Mouse (Mus musculus) embryonic facial prominence, embryonic 14.5 days (tissue): ENCODE results near the gene Szrd1. TPM values are rescaled to one million over a fixed set of nuclear protein-coding genes. Genes with fewer than 3 reads are reported as not detected.
A peak's percentile ranks its signal among the peaks of the same experiment; 100 is the strongest.

Experiments used
- ATAC-seq: fragments of 200-750 bp; cut with Nextera tagmentation; 2 replicates; pipeline ENCODE4 v1.8.0; 2017; ENCODE audit warnings: low read depth, moderate number of reproducible peaks, moderate TSS enrichment
- DNase-seq: peaks from one replicate; pipeline ENCODE4 v3.0.0-alpha.2; 2015; ENCODE audit warnings: low spot score
- H3K27ac ChIP-seq: fragments of 300-500 bp; sonication (generic); replicated peaks from 2 replicates; pipeline ENCODE4 v1.5.1; 2014; ENCODE audit warnings: low read depth, mild to moderate bottlenecking, low read length, moderate library complexity
- H3K27me3 ChIP-seq: fragments of 300-500 bp; sonication (generic); replicated peaks from 2 replicates; pipeline ENCODE4 v1.6.1; 2014; ENCODE audit warnings: low read length; ENCODE audit not compliant: control insufficient read depth, insufficient read depth
- H3K36me3 ChIP-seq: fragments of 300-500 bp; sonication (generic); 2 replicates; pipeline ENCODE4 v1.6.1; 2014; ENCODE audit warnings: low read length, mixed read lengths; ENCODE audit not compliant: control insufficient read depth, insufficient read depth
- H3K4me1 ChIP-seq: fragments of 300-500 bp; sonication (generic); 2 replicates; pipeline ENCODE4 v1.6.1; 2014; ENCODE audit warnings: antibody characterized with exemption, low read length; ENCODE audit not compliant: control insufficient read depth, insufficient read depth
- H3K4me2 ChIP-seq: fragments of 300-500 bp; sonication (generic); 2 replicates; pipeline ENCODE4 v1.6.1; 2014; ENCODE audit warnings: low read depth, mild to moderate bottlenecking, low read length, moderate library complexity, mixed read lengths
- H3K4me3 ChIP-seq: fragments of 300-500 bp; sonication (generic); 2 replicates; pipeline ENCODE4 v1.5.1; 2014; ENCODE audit warnings: low read depth, mild to moderate bottlenecking, low read length
- H3K9ac ChIP-seq: fragments of 300-500 bp; sonication (generic); 2 replicates; pipeline ENCODE4 v1.6.1; 2014; ENCODE audit warnings: low read depth, mild to moderate bottlenecking, low read length, moderate library complexity, mixed read lengths
- H3K9me3 ChIP-seq: fragments of 300-500 bp; sonication (generic); 2 replicates; pipeline ENCODE4 v1.6.1; 2016; ENCODE audit warnings: low read length; ENCODE audit not compliant: control insufficient read depth
- WGBS: fragments of 180-500 bp; shearing (Covaris S2); extraction: QIAGEN DNeasy Blood & Tissue Kit; methylation state at CpG from one replicate; pipeline ENCODE4 v1.1.7; 2014; 5-methylcytosine and 5-hydroxymethylcytosine counted together
- polyA plus RNA-seq: library from polyadenylated mRNA; unstranded; fragments of >200 nt; fragmentation: Nextera tagmentation; extraction: Ambion mirVana; gene quantifications from 2 replicates; pipeline ENCODE4 v1.2.1, GENCODE M21; 2014

Szrd1 gene
- polyA plus RNA-seq, 1 experiment from 2014 or later: 38.7 TPM

GRCm38 (mm10) chr4:141096710-141097109 is 42.9 kb downstream of the Szrd1 start:
- H3K36me3 ChIP-seq: no peaks in the 10 kb centered on the region
- DNase-seq (peak; percentile 26), ATAC-seq (no peak)
- 14% methylated on average over 9 of the region's 9 CpGs for WGBS
- no peaks in the 10 kb centered on the region for H3K27me3 ChIP-seq
- no peak overlapping the region for H3K4me3 ChIP-seq
- no peaks in the 10 kb centered on the region for H3K9me3 ChIP-seq
- no peak overlapping the region for H3K4me2 ChIP-seq
- H3K4me1 ChIP-seq: no peaks in the 10 kb centered on the region
- no peak overlapping the region for H3K9ac ChIP-seq
- H3K27ac ChIP-seq: no peak overlapping the region

- DNase-seq: no peak
- no peak overlapping the region for H3K27ac ChIP-seq
- no peak overlapping the region for H3K4me2 ChIP-seq
- no peaks in the 10 kb centered on the region for H3K9me3 ChIP-seq
- ATAC-seq: no peak
- H3K9ac ChIP-seq: no peak overlapping the region
- WGBS: 80% methylated on average over 10 of the region's 10 CpGs
- no peak overlapping the region for H3K4me3 ChIP-seq
- H3K36me3 ChIP-seq: no peaks in the 10 kb centered on the region
- no peaks in the 10 kb centered on the region for H3K4me1 ChIP-seq
- H3K27me3 ChIP-seq: no peaks in the 10 kb centered on the region
Measured at GRCm38 (mm10) chr4:141095016-141095415, 44.6 kb downstream of the Szrd1 start.

GRCm38 (mm10) chr4:141088714-141089113 is 50.9 kb downstream of the Szrd1 start:
- no peak overlapping the region for H3K4me2 ChIP-seq
- H3K36me3 ChIP-seq: no peaks in the 10 kb centered on the region
- DNase-seq (no peak), ATAC-seq (no peak)
- no peaks in the 10 kb centered on the region for H3K4me1 ChIP-seq
- H3K27ac ChIP-seq: no peak overlapping the region
- no peaks in the 10 kb centered on the region for H3K9me3 ChIP-seq
- H3K4me3 ChIP-seq: no peak overlapping the region
- H3K9ac ChIP-seq: no peak overlapping the region
- 71% methylated on average over 9 of the region's 9 CpGs for WGBS
- no peaks in the 10 kb centered on the region for H3K27me3 ChIP-seq

- no peak within 1 kb of the TSS for H3K27ac ChIP-seq
- DNase-seq (no peak), ATAC-seq (no peak)
- H3K4me1 ChIP-seq: no peaks in the 10 kb centered on the region
- no peaks in the 10 kb centered on the region for H3K9me3 ChIP-seq
- H3K4me3 ChIP-seq: no peak within 1 kb of the TSS
- no peaks in the 10 kb centered on the region for H3K36me3 ChIP-seq
- H3K27me3 ChIP-seq: no peaks in the 10 kb centered on the region
- H3K4me2 ChIP-seq: no peak within 1 kb of the TSS
- WGBS: 72% methylated on average over 6 of the region's 6 CpGs
- no peak within 1 kb of the TSS for H3K9ac ChIP-seq
Measured at GRCm38 (mm10) chr4:141088033-141088432, 51.5 kb downstream of the Szrd1 start, which contains the start of gene Spata21. Gene Spata21 (plus strand): TSS chr4:141088333.

- ATAC-seq (no peak), DNase-seq (no peak)
- Histone ChIP-seq H3K4me3 (no peak overlapping the region), H3K27me3 (no peaks in the 10 kb centered on the region), H3K36me3 (no peaks in the 10 kb centered on the region), H3K27ac (no peak overlapping the region), H3K4me2 (no peak overlapping the region), H3K4me1 (no peaks in the 10 kb centered on the region), H3K9ac (no peak overlapping the region), H3K9me3 (no peaks in the 10 kb centered on the region)
- WGBS: 74% methylated on average over 10 of the region's 10 CpGs
Measured at GRCm38 (mm10) chr4:141086862-141087261, 52.7 kb downstream of the Szrd1 start.

- no peaks in the 10 kb centered on the region for H3K27me3 ChIP-seq
- WGBS: 74% methylated on average over 18 of the region's 18 CpGs
- DNase-seq (no peak), ATAC-seq (no peak)
- H3K9ac ChIP-seq: no peak overlapping the region
- peaks cover 7% of the 10 kb centered on the region for H3K4me1 ChIP-seq
- peaks cover 16% of the 10 kb centered on the region for H3K36me3 ChIP-seq
- H3K4me3 ChIP-seq: peak overlapping the region; percentile 98
- H3K4me2 ChIP-seq: peak overlapping the region; percentile 21; the same call in 1 of the 2 replicates
- H3K9me3 ChIP-seq: no peaks in the 10 kb centered on the region
- no peak overlapping the region; the same call in 1 of the 2 replicates for H3K27ac ChIP-seq
Measured at GRCm38 (mm10) chr4:141078510-141079137, 61.0 kb downstream of the Szrd1 start.

- DNase-seq: peak; percentile 97
Measured at GRCm38 (mm10) chr4:141077681-141078509, 61.7 kb downstream of the Szrd1 start, which contains the start of gene Necap2. Gene Necap2 (minus strand): TSS chr4:141078357.

GRCm38 (mm10) chr4:141076761-141077506 is 62.6 kb downstream of the Szrd1 start:
- ATAC-seq (no peak), DNase-seq (no peak)
- peak overlapping the region; percentile 33; the same call in 1 of the 2 replicates for H3K27ac ChIP-seq
- peaks cover 32% of the 10 kb centered on the region for H3K36me3 ChIP-seq
- H3K4me1 ChIP-seq: peaks cover 7% of the 10 kb centered on the region
- no peaks in the 10 kb centered on the region for H3K9me3 ChIP-seq
- H3K27me3 ChIP-seq: no peaks in the 10 kb centered on the region
- H3K4me3 ChIP-seq: peak overlapping the region; percentile 98
- peak overlapping the region; percentile 89 for H3K9ac ChIP-seq
- WGBS: 81% methylated on average over 17 of the region's 17 CpGs
- peak overlapping the region; percentile 88 for H3K4me2 ChIP-seq

More at GRCm38 (mm10) chr4:141077681-141078509, 61.7 kb downstream of the Szrd1 start, which contains the start of gene Necap2:
- peaks cover 7% of the 10 kb centered on the region for H3K4me1 ChIP-seq
- H3K9ac ChIP-seq: peak within 1 kb of the TSS; percentile 89
- H3K27ac ChIP-seq: peak within 1 kb of the TSS; percentile 33
- under 1% methylated on average over 59 of the region's 67 CpGs for WGBS
- no peaks in the 10 kb centered on the region for H3K27me3 ChIP-seq
- peaks cover 24% of the 10 kb centered on the region for H3K36me3 ChIP-seq
- peak within 1 kb of the TSS; percentile 88 for H3K4me2 ChIP-seq
- peak within 1 kb of the TSS; percentile 98 for H3K4me3 ChIP-seq
- no peaks in the 10 kb centered on the region for H3K9me3 ChIP-seq
- ATAC-seq: peak; percentile 94
